Mouse (Mus musculus): ENCODE data around the gene Zbtb40. TPM values are rescaled to one million over a fixed set of nuclear protein-coding genes. Genes with fewer than 3 reads are reported as not detected.

The Zbtb40 gene
- polyA plus RNA-seq, 2 experiments: 1.4 to 1.8 TPM

- 80% methylated on average over 14 of the region's 14 CpGs for WGBS (ENCODE audit: insufficient replicate concordance)
- Histone ChIP-seq H3K4me1 (replicated peaks; ENCODE audit: control insufficient read depth in 2 of 2, insufficient read depth in 2 of 2, low read length in 1 of 2) (no peaks in the 10 kb centered on the region), H3K9ac (replicated peaks) (no peak overlapping the region), H3K27ac (no peak overlapping the region), H3K36me3 (replicated peaks; ENCODE audit: control insufficient read depth, insufficient read depth, low read depth) (peaks cover 6% of the 10 kb centered on the region), H3K4me3 (ENCODE audit: insufficient read depth in 1 of 2, low read depth in 2 of 2, low read length in 2 of 2) (no peak overlapping the region), H3K9me3 (ENCODE audit: control insufficient read depth, low read length) (no peaks in the 10 kb centered on the region), H3K27me3 (ENCODE audit: control insufficient read depth, insufficient read depth, low read length) (no peaks in the 10 kb centered on the region), H3K4me2 (ENCODE audit: low read depth) (no peak overlapping the region)
- no peak for DNase-seq (ENCODE audit: low read depth in 3 of 3, low spot score in 3 of 3)
- TF ChIP-seq CTCF (IDR thresholded peaks at IDR 0.05; ENCODE audit: low read depth): no peak
- TF ChIP-seq EP300 (IDR thresholded peaks at IDR 0.05; ENCODE audit: low read depth): no peak
- ATAC-seq (ENCODE audit: insufficient read depth): no peak
These were observed 53.2 kb downstream of the Zbtb40 start for GRCm38 (mm10) chr4:136995361-136995760.

DNA sequence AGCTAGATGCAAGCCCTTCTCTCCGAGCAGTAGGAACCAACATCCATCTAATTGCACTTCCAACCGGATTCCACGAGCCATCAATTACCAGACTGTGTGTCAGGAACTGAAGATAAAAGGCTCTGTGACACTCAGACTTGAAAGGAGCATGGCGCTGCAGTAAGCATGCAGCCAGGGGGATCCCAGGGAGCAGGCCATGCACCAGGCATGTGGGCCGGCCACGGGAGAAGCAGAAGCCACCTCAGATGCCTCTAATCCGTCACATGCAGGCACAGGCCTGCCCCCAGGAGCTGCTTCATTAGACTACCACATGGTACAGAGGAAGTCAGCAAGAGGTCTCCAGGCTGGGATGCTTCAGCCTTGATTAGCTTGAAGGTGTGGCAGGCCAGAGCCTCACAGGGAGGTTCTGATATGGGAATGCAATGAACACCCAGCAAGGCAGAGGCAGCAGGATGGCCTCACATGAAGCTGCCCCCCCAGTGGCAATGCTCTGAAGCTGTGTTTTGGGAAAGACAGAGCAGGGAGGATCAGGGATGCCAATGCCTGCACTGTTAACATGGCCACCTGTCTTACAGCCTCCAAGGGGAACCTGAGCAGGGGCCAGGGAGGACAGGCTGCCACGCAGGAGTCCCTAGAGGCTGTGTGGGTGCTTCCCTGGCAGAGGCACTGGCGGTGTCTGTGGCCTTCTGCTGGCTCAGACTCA, 66.5 kb downstream of the Zbtb40 start:
- WGBS (ENCODE audit: insufficient replicate concordance): 58% methylated on average over 9 of the region's 9 CpGs
- no peaks in the 10 kb centered on the region for H3K9me3 ChIP-seq (ENCODE audit: control insufficient read depth, low read length)
- H3K36me3 ChIP-seq (replicated peaks; ENCODE audit: control insufficient read depth, insufficient read depth, low read depth): no peaks in the 10 kb centered on the region
- no peak overlapping the region for H3K4me2 ChIP-seq (ENCODE audit: low read depth)
- TF ChIP-seq CTCF (IDR thresholded peaks at IDR 0.05; ENCODE audit: low read depth): no peak
- no peak for TF ChIP-seq EP300 (IDR thresholded peaks at IDR 0.05; ENCODE audit: low read depth)
- H3K4me3 ChIP-seq (ENCODE audit: insufficient read depth in 1 of 2, low read depth in 2 of 2, low read length in 2 of 2): no peak overlapping the region
- no peak overlapping the region for H3K27ac ChIP-seq
- no peak for DNase-seq (ENCODE audit: low read depth in 3 of 3, low spot score in 3 of 3)
- no peak overlapping the region for H3K9ac ChIP-seq (replicated peaks)
- no peak for ATAC-seq (ENCODE audit: insufficient read depth)
- no peaks in the 10 kb centered on the region for H3K27me3 ChIP-seq (ENCODE audit: control insufficient read depth, insufficient read depth, low read length)
- no peaks in the 10 kb centered on the region for H3K4me1 ChIP-seq (replicated peaks; ENCODE audit: control insufficient read depth in 2 of 2, insufficient read depth in 2 of 2, low read length in 1 of 2)

DNA sequence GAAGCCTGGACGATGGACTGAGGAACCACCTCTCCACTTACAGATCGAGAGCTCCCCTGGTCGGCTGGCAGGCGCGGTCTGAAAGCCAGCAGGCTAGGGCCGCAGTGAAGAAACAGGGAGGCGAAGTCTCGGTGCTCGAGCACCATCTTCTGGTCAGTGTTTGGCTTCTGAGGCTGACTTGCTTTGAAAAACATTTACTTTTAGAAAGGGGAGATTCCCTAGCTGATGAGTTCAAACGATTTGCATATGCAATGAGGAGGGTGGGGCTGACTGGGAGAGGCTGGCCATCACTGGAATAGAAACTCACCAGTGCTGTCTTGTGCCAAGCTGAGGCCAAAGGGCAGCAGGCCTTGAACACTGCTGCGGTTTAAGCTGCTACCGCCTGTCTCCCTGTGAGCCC, 67.3 kb downstream of the Zbtb40 start:
- no peak overlapping the region for H3K27ac ChIP-seq
- H3K27me3 ChIP-seq (ENCODE audit: control insufficient read depth, insufficient read depth, low read length): no peaks in the 10 kb centered on the region
- no peak overlapping the region for H3K4me3 ChIP-seq (ENCODE audit: insufficient read depth in 1 of 2, low read depth in 2 of 2, low read length in 2 of 2)
- H3K36me3 ChIP-seq (replicated peaks; ENCODE audit: control insufficient read depth, insufficient read depth, low read depth): no peaks in the 10 kb centered on the region
- ATAC-seq (ENCODE audit: insufficient read depth) (no peak; the same call in 1 of the 2 replicates), DNase-seq (ENCODE audit: low read depth in 3 of 3, low spot score in 3 of 3) (peak in 2 of 3 experiments; percentile 6 to 12)
- TF ChIP-seq CTCF (IDR thresholded peaks at IDR 0.05; ENCODE audit: low read depth): peak; percentile 50
- no peak for TF ChIP-seq EP300 (IDR thresholded peaks at IDR 0.05; ENCODE audit: low read depth)
- no peaks in the 10 kb centered on the region for H3K4me1 ChIP-seq (replicated peaks; ENCODE audit: control insufficient read depth in 2 of 2, insufficient read depth in 2 of 2, low read length in 1 of 2)
- no peaks in the 10 kb centered on the region for H3K9me3 ChIP-seq (ENCODE audit: control insufficient read depth, low read length)
- H3K4me2 ChIP-seq (ENCODE audit: low read depth): no peak overlapping the region
- H3K9ac ChIP-seq (replicated peaks): no peak overlapping the region
- WGBS (ENCODE audit: insufficient replicate concordance): 40% methylated on average over 12 of the region's 12 CpGs

DNA sequence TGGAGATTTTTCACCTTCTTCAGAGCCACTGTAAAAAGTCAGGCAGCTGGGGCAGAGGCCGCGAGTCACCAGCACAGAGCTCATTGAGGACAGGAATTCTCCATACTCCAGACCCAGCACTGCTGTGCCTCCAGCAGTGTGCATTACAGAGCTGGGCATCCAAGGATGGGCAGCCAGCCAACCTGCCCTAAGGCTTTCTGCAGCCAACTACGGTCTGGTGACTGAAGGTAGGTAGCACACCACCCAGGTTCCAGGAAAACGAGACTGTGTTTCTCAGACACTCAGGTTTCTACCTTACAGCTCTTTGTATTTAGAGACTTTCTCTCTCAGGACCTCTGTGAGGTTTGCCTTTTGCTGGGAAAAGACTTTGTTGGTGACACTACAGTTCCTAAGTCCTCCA, 67.7 kb downstream of the Zbtb40 start:
- no peak overlapping the region for H3K9ac ChIP-seq (replicated peaks)
- 69% methylated on average over 4 of the region's 4 CpGs for whole genome bisulfite sequencing (ENCODE audit: insufficient replicate concordance)
- no peak for ATAC-seq (ENCODE audit: insufficient read depth)

GRCm38 (mm10) chr4:136977244-136977643, 71.4 kb downstream of the Zbtb40 start:
- Histone ChIP-seq H3K4me1 (replicated peaks; ENCODE audit: control insufficient read depth in 2 of 2, insufficient read depth in 2 of 2, low read length in 1 of 2) (no peaks in the 10 kb centered on the region), H3K27me3 (ENCODE audit: control insufficient read depth, insufficient read depth, low read length) (no peaks in the 10 kb centered on the region), H3K36me3 (replicated peaks; ENCODE audit: control insufficient read depth, insufficient read depth, low read depth) (no peaks in the 10 kb centered on the region), H3K27ac (no peak overlapping the region), H3K4me3 (ENCODE audit: insufficient read depth in 1 of 2, low read depth in 2 of 2, low read length in 2 of 2) (no peak overlapping the region), H3K9me3 (ENCODE audit: control insufficient read depth, low read length) (no peaks in the 10 kb centered on the region), H3K9ac (replicated peaks) (no peak overlapping the region), H3K4me2 (ENCODE audit: low read depth) (no peak overlapping the region)
- ATAC-seq (ENCODE audit: insufficient read depth): no peak
- no peak for DNase-seq (ENCODE audit: low read depth in 3 of 3, low spot score in 3 of 3)
- TF ChIP-seq CTCF (IDR thresholded peaks at IDR 0.05; ENCODE audit: low read depth) (no peak), EP300 (IDR thresholded peaks at IDR 0.05; ENCODE audit: low read depth) (no peak)
- WGBS (ENCODE audit: insufficient replicate concordance): 44% methylated on average over 8 of the region's 8 CpGs

More for the DNA sequence above, 67.7 kb downstream of the Zbtb40 start:
- Histone ChIP-seq H3K27me3 (ENCODE audit: control insufficient read depth, insufficient read depth, low read length) (no peaks in the 10 kb centered on the region), H3K36me3 (replicated peaks; ENCODE audit: control insufficient read depth, insufficient read depth, low read depth) (no peaks in the 10 kb centered on the region), H3K4me3 (ENCODE audit: insufficient read depth in 1 of 2, low read depth in 2 of 2, low read length in 2 of 2) (no peak overlapping the region), H3K4me2 (ENCODE audit: low read depth) (no peak overlapping the region), H3K4me1 (replicated peaks; ENCODE audit: control insufficient read depth in 2 of 2, insufficient read depth in 2 of 2, low read length in 1 of 2) (no peaks in the 10 kb centered on the region), H3K9me3 (ENCODE audit: control insufficient read depth, low read length) (no peaks in the 10 kb centered on the region), H3K27ac (no peak overlapping the region)
- DNase-seq (ENCODE audit: low read depth in 3 of 3, low spot score in 3 of 3): no peak
- no peak for TF ChIP-seq CTCF (IDR thresholded peaks at IDR 0.05; ENCODE audit: low read depth)
- no peak for TF ChIP-seq EP300 (IDR thresholded peaks at IDR 0.05; ENCODE audit: low read depth)
